Mouse (Mus musculus): ENCODE measurements around the gene Zfp3.

Zfp3 gene

DNA sequence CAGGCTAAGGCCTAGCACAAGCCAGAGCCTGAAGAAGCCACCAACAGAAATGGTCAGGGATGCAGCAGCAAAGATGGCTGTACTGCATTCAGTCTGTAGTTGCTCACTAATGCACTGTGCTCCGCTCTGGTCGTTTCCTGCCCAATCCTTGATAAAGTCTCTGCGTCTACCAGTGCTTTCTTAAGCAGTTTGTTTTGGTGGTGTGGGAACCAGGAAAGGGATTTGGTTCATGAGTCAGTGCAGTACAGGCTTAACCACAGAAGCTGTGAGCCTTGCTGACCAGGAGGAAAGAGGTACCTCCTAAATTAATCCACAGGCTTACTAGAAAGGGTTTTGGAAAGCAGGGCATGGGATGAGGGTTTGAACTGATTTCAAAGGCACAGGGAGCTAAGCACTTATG, 44.1 kb downstream of the Zfp3 start:
- no peak for DNase-seq (ENCODE audit: low spot score)

DNA sequence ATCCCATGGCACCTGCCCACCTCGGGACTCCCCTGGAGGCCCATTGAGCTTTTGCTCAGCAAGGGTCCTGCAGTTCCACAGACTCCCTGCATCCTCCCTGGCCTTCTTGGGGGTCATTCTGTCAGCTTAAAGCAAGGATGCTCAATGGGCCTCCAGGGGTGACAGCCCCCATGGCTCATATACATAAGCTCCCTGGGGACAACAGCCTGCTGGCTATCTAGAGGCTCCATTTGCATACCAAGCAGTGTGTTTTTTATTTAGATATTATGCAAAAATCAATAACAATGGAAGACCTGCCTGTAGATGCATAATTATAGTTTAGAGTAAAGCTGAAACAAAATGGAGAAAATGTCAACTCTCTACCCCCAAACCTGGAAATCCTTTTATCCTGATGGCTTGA, 45.0 kb downstream of the Zfp3 start:
- DNase-seq (ENCODE audit: low spot score) = no peak

DNA sequence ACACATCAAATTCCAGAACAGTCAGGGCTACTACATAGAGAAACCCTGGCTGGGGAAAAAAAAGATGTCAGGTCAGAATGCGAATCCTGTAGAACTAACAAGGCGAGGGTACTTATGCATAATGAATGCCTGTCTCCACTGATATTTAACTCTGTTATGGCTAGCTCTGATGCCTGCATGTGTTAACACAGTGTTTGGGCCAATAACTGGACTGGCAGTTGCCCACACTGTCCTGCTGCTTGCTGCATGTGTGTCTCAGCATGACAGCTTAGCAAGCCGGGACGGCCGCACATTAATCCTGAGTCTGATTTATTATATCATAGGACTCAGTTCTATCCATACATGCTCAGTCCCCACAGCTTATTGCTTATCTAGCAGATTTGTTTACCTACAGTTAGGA, 47.0 kb downstream of the Zfp3 start:
- no peak for DNase-seq (ENCODE audit: low spot score)

DNA sequence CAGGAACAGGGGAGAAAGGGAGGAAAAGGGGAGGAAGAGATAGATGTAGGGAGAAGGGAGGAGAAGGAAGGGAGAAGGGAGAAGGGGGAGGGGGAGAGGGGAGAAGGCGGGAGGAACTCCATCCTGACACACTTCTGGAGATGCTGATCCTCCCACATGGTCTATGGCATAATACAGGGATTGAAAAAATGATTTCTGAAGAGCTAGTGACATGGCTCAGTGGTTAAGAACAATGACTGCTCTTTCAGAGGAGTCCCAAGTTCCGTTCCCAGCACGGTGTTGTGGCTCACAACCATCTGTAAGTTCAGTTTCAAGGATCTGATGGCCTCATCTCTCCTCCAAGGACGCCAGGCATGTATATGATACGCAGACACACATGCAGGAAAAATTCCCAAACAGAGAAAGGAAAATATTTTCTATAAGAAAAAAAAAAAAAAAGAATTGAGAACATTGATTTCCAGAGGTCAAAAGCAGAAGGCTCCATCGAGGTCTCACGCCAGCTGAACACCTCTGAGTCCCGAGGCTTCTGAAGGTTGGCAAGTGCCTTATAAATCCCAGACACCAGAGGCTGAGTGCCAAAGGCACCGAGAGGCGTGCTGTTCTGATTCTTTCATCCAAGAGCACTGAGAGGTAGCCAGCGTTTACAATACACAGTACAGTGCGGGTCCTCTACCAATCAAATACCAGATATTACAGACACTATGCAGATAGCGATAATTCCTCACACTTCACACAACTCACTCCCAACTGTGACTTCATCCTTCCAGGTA, 47.6 kb downstream of the Zfp3 start:
- no peak for DNase-seq (ENCODE audit: low spot score)

DNA sequence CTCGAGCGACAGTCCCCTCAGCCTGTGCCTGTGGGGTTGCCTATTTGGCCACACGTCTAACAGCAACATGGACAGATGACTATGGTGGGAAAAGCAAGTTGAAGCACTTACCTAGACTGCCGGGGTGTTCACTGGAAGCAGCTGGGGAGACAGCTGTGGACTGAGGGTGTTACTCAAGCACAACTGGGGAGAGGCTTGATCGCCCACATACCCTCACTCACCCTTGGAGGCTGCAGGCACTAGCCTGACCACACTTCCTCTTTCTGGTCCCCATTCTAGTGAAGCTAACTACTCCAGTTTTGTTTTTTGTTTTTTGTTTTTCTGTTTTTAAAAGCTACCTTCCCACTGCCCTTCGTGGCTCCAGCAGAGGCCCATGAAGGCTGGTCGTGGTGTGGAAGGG, 48.4 kb downstream of the Zfp3 start, which contains the start of gene Scimp:
Scimp (minus strand) TSS at position 222 of the 400 bp plus-strand sequence.
- DNase-seq (ENCODE audit: low spot score) = no peak

DNA sequence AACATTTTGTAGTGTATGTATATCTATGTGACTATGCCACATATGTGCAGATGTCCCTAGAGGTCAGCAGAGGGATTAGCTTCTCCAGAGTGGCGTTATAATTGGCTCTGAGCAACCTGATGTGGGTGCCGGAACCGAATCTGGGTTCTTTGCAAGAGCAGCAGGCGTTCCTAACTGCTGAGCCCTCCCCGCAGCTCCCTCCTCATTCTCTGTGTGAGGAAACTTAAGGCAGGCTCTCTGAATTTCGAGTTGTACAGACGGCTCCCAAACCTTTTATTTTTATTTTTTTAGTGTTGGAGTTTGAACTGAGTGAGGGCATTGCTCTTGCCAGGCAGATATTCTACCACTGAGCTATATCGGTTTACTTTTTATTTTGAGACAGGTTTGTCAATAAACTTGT, 51.1 kb downstream of the Zfp3 start:
- DNase-seq (ENCODE audit: low spot score) = no peak

DNA sequence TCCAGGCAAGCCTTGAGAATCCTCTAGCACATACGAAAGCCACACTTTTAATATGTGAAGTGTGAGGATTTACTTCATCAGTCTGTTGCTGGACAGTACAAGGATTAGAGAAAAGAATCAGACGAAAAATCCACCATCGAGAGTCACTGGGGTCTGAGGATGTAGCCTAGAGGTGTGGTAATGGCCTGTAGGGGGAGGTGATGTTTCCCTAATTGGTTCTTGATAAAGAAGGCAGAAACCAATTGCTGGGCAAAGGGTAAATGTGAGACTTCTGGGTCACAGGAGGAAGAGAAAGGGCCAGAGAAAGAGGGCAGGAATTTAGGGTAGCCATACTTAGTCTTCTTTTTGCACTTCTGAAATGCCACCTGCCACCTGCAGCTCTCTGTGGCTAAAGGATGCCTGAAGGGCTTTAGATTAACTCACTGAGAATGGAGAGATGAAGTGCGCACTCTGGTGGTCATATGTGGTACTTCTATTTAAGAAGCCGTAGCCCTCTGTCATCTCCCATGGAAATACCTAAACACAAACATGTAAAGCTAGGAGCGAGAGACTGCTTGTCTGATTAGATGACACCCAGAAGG, 51.6 kb downstream of the Zfp3 start:
- DNase-seq (ENCODE audit: low spot score) = peak; percentile 61

DNA sequence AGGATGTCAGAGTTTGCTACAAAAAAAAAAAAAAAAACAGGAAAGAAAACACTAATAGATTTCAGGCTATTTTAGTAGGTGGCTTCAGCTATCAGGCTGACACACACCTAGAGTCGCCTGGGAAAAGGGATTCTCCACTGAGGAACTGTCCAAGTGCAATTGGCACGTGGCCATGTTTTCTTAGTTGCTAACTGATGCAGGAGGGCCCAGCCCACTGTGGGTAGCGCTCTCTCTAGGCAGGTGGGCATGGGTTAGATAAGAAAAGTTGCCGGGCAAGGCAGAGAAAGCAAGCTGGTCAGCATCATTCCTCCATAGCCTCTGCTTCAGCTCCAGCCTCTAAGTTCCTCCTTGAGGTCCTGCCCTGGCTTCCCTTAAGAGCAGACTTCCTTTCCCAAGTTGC, 52.8 kb downstream of the Zfp3 start:
- DNase-seq (ENCODE audit: low spot score) = no peak

DNA sequence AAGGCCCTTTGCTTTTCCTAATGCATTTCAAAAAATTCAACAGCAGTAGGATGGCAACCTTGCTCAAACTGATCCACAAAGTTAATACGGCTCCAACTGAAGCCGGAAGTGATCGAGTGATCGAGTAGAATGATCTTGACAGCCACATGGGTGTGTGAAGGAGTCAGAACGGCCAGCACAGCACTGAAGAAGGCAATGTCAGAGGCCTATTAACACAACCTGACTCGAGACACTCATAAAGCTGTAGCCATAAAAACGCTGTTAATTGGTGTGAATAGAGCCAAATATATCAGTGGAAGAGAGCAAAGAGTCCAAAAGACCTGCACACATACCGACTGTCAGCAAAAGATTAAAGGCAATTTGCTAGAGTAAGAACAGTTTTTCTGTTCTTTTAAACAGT, 56.1 kb downstream of the Zfp3 start:
- no peak for DNase-seq (ENCODE audit: low spot score)

DNA sequence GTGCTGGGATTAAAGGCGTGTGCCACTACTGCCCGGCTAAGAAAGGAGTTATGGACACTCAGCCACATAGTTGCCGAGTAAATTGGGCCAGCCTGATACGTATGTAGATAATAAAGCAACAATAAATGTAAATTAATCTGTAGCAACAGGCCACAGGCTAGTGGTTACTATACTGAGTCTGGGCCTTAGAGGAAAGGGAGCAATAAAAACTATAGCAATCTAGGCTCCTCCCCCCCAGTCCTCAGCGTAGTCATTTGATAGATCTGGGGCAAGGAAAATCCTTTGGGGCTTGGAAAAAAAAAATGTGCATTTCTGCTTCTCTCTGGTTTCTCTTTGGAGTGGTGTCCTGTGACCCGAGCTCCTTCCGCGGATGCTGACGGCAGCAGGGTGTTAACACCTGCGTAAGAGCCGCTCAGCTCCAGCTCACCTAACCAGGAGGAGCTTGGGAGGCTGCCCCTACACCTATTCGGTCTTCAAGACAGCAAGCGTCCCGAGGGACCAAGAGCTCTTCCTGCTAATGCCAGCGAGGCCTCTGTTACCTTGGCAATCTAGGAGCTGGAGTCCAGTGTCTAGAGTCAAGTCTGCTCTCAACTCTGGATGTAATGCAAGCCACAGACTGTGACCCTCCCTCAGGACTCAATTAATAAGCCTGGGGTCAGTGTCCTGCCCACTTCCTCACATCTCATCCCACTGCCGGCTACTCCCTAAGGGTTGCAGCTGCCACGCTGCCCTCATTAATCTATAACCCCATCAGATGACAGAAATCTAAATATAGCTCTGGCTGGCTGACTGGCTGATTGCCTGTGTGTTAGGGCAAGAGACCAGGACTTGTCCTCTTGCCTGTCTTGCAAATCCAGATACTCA, 58.0 kb downstream of the Zfp3 start:
- DNase-seq (ENCODE audit: low spot score) = peak; percentile 22
